ENCODE assay signal across 8 mouse cellular contexts in genomic region chr5:72167594-72168284, GRCm38 (mm10). TPM values are rescaled to one million over a fixed set of nuclear protein-coding genes. Genes with fewer than 3 reads are reported as not detected.
DNase-seq lines count a peak whose midpoint lies in the region; ATAC-seq lines count a peak whose summit lies in the region.

Commd8 (minus strand) TSS chr5:72168189.

- H3K36me3 ChIP-seq in heart, embryonic 14.5 days (ENCODE audit: control insufficient read depth, insufficient read depth, low read length): peaks cover 22% of the 10 kb centered on the region
- H3K36me3 ChIP-seq in liver, embryonic 13.5 days: peaks cover 7% of the 10 kb centered on the region; the same call in 1 of the 2 replicates
- H3K36me3 ChIP-seq in stomach, embryonic 16.5 days (ENCODE audit: control insufficient read depth, insufficient read depth, low read length): no peaks in the 10 kb centered on the region

- H3K4me2 ChIP-seq in heart, embryonic 14.5 days (ENCODE audit: low read length): peak within 1 kb of the TSS; percentile 80
- peak within 1 kb of the TSS; percentile 79 for H3K4me2 ChIP-seq in liver, embryonic 13.5 days
- H3K4me2 ChIP-seq in stomach, embryonic 16.5 days (ENCODE audit: low read depth, low read length): peak within 1 kb of the TSS; percentile 85

- peak within 1 kb of the TSS; percentile 90 for H3K27ac ChIP-seq in brown adipose tissue, adult 24 weeks (replicated peaks; ENCODE audit: low read depth, low read length)
- peak within 1 kb of the TSS; percentile 81 to 82 for H3K27ac ChIP-seq in heart, embryonic 14.5 days (replicated peaks in 1 of 2; ENCODE audit: control insufficient read depth in 1 of 2, insufficient read depth in 1 of 2, low read depth in 2 of 2, low read length in 2 of 2)
- peak within 1 kb of the TSS; percentile 72 for H3K27ac ChIP-seq in liver, embryonic 13.5 days
- peak within 1 kb of the TSS; percentile 77 for H3K27ac ChIP-seq in stomach, embryonic 16.5 days (ENCODE audit: low read length)

- no peaks in the 10 kb centered on the region for H3K9me3 ChIP-seq in heart, embryonic 14.5 days (ENCODE audit: control insufficient read depth, low read length)
- H3K9me3 ChIP-seq in liver, embryonic 13.5 days (replicated peaks): no peaks in the 10 kb centered on the region
- H3K9me3 ChIP-seq in stomach, embryonic 16.5 days (replicated peaks; ENCODE audit: control insufficient read depth, low read length): no peaks in the 10 kb centered on the region

- H3K4me3 ChIP-seq in brown adipose tissue, adult 24 weeks (ENCODE audit: insufficient read depth, low read depth, low read length): peak within 1 kb of the TSS; percentile 98
- peak within 1 kb of the TSS; percentile 74 to 84 for H3K4me3 ChIP-seq in heart, embryonic 14.5 days (ENCODE audit: control insufficient read depth in 1 of 2, insufficient read depth in 1 of 2, low read depth in 1 of 2, low read length in 2 of 2)
- peak within 1 kb of the TSS; percentile 93 for H3K4me3 ChIP-seq in liver, embryonic 13.5 days (replicated peaks)
- peak within 1 kb of the TSS; percentile 92 for H3K4me3 ChIP-seq in stomach, embryonic 16.5 days (replicated peaks; ENCODE audit: low read length)

- peaks cover 5% of the 10 kb centered on the region for H3K4me1 ChIP-seq in brown adipose tissue, adult 24 weeks (ENCODE audit: control insufficient read depth, insufficient read depth, insufficient read length, low read length)
- H3K4me1 ChIP-seq in heart, embryonic 14.5 days (ENCODE audit: control insufficient read depth in 2 of 2, insufficient read depth in 2 of 2, low read length in 2 of 2): peaks cover 7 to 22% of the 10 kb centered on the region in 2 experiments
- peaks cover 39% of the 10 kb centered on the region for H3K4me1 ChIP-seq in liver, embryonic 13.5 days (replicated peaks)
- H3K4me1 ChIP-seq in stomach, embryonic 16.5 days (ENCODE audit: control insufficient read depth, insufficient read depth, low read length): peaks cover 18% of the 10 kb centered on the region

- H3K27me3 ChIP-seq in heart, embryonic 14.5 days (ENCODE audit: control insufficient read depth, insufficient read depth, low read length): no peaks in the 10 kb centered on the region
- H3K27me3 ChIP-seq in liver, embryonic 13.5 days: no peaks in the 10 kb centered on the region
- no peaks in the 10 kb centered on the region for H3K27me3 ChIP-seq in stomach, embryonic 16.5 days (ENCODE audit: control insufficient read depth, insufficient read depth, low read length)

- peak; percentile 96 for DNase-seq in CD4-positive, CD25-positive, alpha-beta regulatory T cell, adult 2 months (ENCODE audit: low read depth, low spot score)
- DNase-seq in fibroblast of lung, adult 2 months (ENCODE audit: low read depth): peak; percentile 85
- DNase-seq in kidney, postnatal 14 days: peak; percentile 97
- peak; percentile 93 for DNase-seq in liver, embryonic 13.5 days
- DNase-seq in neural tube, embryonic 10.5 days (ENCODE audit: extremely low spot score, low spot score): peak; percentile 97

- ATAC-seq in heart, embryonic 14.5 days (ENCODE audit: insufficient number of reproducible peaks, insufficient read depth, low FRiP score, low read depth): peak; percentile 86
- peak; percentile 89 for ATAC-seq in liver, embryonic 13.5 days (ENCODE audit: low read depth)
- ATAC-seq in stomach, embryonic 16.5 days (ENCODE audit: insufficient read depth, low FRiP score): peak; percentile 92

- peak within 1 kb of the TSS; percentile 91 for H3K9ac ChIP-seq in heart, embryonic 14.5 days (ENCODE audit: low read length)
- peak within 1 kb of the TSS; percentile 90 for H3K9ac ChIP-seq in liver, embryonic 13.5 days
- H3K9ac ChIP-seq in stomach, embryonic 16.5 days (ENCODE audit: low read length): peak within 1 kb of the TSS; percentile 90

- under 1% methylated on average over 38 of the region's 38 CpGs for WGBS in heart, embryonic 14.5 days
- 0% methylated on average over 38 of the region's 38 CpGs for WGBS in liver, embryonic 13.5 days (ENCODE audit: insufficient replicate concordance)
- under 1% methylated on average over 38 of the region's 38 CpGs for WGBS in stomach, embryonic 16.5 days

RNA-seq across cellular contexts. Expression of gene Commd8, which starts in this region (rescaled TPM):
- polyA plus RNA-seq in brown adipose tissue, adult 24 weeks (2012; ENCODE audit: insufficient read depth, insufficient read length, missing spikeins): 50.7 and 88.5 TPM in 2 replicates
- polyA plus RNA-seq in heart, embryonic 14.5 days (2014; fragmentation: Nextera tagmentation; extraction: Ambion mirVana): 99.6 and 116 TPM in 2 replicates
- polyA plus RNA-seq in liver, embryonic 13.5 days (2015; fragmentation: Nextera tagmentation; extraction: Ambion mirVana): 78.7 and 98.3 TPM in 2 replicates
- polyA plus RNA-seq in stomach, embryonic 16.5 days (2015; fragmentation: Nextera tagmentation; extraction: Ambion mirVana): 133 and 136 TPM in 2 replicates

Comparison
In these comparisons a context has a peak if more than half of its experiments do, and no peak if none do; other contexts are left out.
1. Peak in every context shown above with its lines: DNase-seq, ATAC-seq, H3K4me3 ChIP-seq and H3K27ac ChIP-seq.